In genomic region chr10:80161522-80162242, GRCm38 (mm10) we compare ENCODE assay signal across 8 mouse cellular contexts. TPM values are rescaled to one million over a fixed set of nuclear protein-coding genes. Genes with fewer than 3 reads are reported as not detected.
A peak's percentile ranks its signal among the peaks of the same experiment; 100 is the strongest.
DNase-seq lines count a peak whose midpoint lies in the region; ATAC-seq and TF ChIP-seq lines count a peak whose summit lies in the region.

No protein-coding gene starts in this region.

- 36% methylated on average over 7 of the region's 7 CpGs for WGBS in cerebellum, adult 2 months
- WGBS in heart, embryonic 12.5 days: 14% methylated on average over 6 of the region's 7 CpGs
- WGBS in kidney, postnatal 0 days: 8% methylated on average over 7 of the region's 7 CpGs
- 35% methylated on average over 4 of the region's 7 CpGs for WGBS in macrophage (ENCODE audit: missing documents)

- H3K36me3 ChIP-seq in heart, embryonic 12.5 days: peaks cover 12% of the 10 kb centered on the region
- H3K36me3 ChIP-seq in kidney, postnatal 0 days (ENCODE audit: insufficient read depth, low read length): peaks cover under 1% of the 10 kb centered on the region
- H3K36me3 ChIP-seq in macrophage (ENCODE audit: inconsistent target): peaks cover 7% of the 10 kb centered on the region; the same call in 1 of the 2 replicates

- DNase-seq in cerebellum, adult 2 months: peak; percentile 29 to 33
- DNase-seq in cerebellum, adult 11 months: no peak
- DNase-seq in adipocyte (ENCODE audit: low spot score): peak; percentile 72
- peak; percentile 96 for DNase-seq in kidney, postnatal 0 days (ENCODE audit: low spot score)
- no peak for DNase-seq in left cerebral cortex, adult 9 months (ENCODE audit: low spot score in 2 of 2)
- no peak for DNase-seq in gastrocnemius, postnatal 10 days

- peaks cover 28% of the 10 kb centered on the region for H3K4me1 ChIP-seq in cerebellum, adult 2 months (ENCODE audit: control insufficient read depth, insufficient read depth, low read length)
- peaks cover 91% of the 10 kb centered on the region for H3K4me1 ChIP-seq in heart, embryonic 12.5 days (replicated peaks)
- H3K4me1 ChIP-seq in kidney, postnatal 0 days (replicated peaks; ENCODE audit: insufficient read depth, low read length): peaks cover 69% of the 10 kb centered on the region

- no peak overlapping the region for H3K27ac ChIP-seq in cerebellum, adult 2 months (ENCODE audit: insufficient read depth, low read length)
- H3K27ac ChIP-seq in heart, embryonic 12.5 days (ENCODE audit: poor library complexity, severe bottlenecking): peak overlapping the region; percentile 97
- H3K27ac ChIP-seq in kidney, postnatal 0 days: peak overlapping the region; percentile 98
- H3K27ac ChIP-seq in macrophage: peak overlapping the region; percentile 77

- H3K79me2 ChIP-seq in macrophage (ENCODE audit: inconsistent target): peaks cover 9% of the 10 kb centered on the region; the same call in 1 of the 2 replicates

- TF ChIP-seq POLR2A in cerebellum, adult 2 months (IDR thresholded peaks at IDR 0.05; ENCODE audit: borderline replicate concordance, insufficient read depth, low read length): no peak

- no peak overlapping the region for H3K4me3 ChIP-seq in cerebellum, adult 2 months (replicated peaks; ENCODE audit: insufficient read depth, low read depth, low read length)
- peak overlapping the region; percentile 41 for H3K4me3 ChIP-seq in heart, embryonic 12.5 days
- peak overlapping the region; percentile 37 for H3K4me3 ChIP-seq in kidney, postnatal 0 days (replicated peaks; ENCODE audit: low read depth, low read length)
- H3K4me3 ChIP-seq in macrophage (ENCODE audit: inconsistent target): peak overlapping the region; percentile 27; the same call in 1 of the 2 replicates

- no peaks in the 10 kb centered on the region for H3K9me3 ChIP-seq in heart, embryonic 12.5 days (replicated peaks)
- no peaks in the 10 kb centered on the region for H3K9me3 ChIP-seq in kidney, postnatal 0 days (replicated peaks; ENCODE audit: low read length)

- no peaks in the 10 kb centered on the region for H3K27me3 ChIP-seq in cerebellum, adult 2 months (ENCODE audit: control insufficient read depth, insufficient read depth, low read length)
- no peaks in the 10 kb centered on the region for H3K27me3 ChIP-seq in heart, embryonic 12.5 days (replicated peaks)
- no peaks in the 10 kb centered on the region for H3K27me3 ChIP-seq in kidney, postnatal 0 days (ENCODE audit: insufficient read depth, low read length)

- no peak for ATAC-seq in heart, embryonic 12.5 days (ENCODE audit: insufficient number of reproducible peaks, low FRiP score)
- ATAC-seq in kidney, postnatal 0 days (replicated peaks; ENCODE audit: low FRiP score, low read depth): peak; percentile 21

- peak overlapping the region; percentile 78 for H3K9ac ChIP-seq in heart, embryonic 12.5 days
- peak overlapping the region; percentile 61 for H3K9ac ChIP-seq in kidney, postnatal 0 days (ENCODE audit: low read depth, low read length)

- no peak for TF ChIP-seq CTCF in cerebellum, adult 2 months (IDR thresholded peaks at IDR 0.05; ENCODE audit: borderline replicate concordance, insufficient read depth, low read depth, low read length)
- TF ChIP-seq CTCF in kidney, postnatal 0 days (IDR thresholded peaks at IDR 0.05; ENCODE audit: low read depth): no peak

- H3K4me2 ChIP-seq in heart, embryonic 12.5 days: peak overlapping the region; percentile 86
- peak overlapping the region; percentile 67 for H3K4me2 ChIP-seq in kidney, postnatal 0 days (ENCODE audit: low read length)

RNA-seq across cellular contexts. Expression of gene Cirbp, which starts 4.1 kb away (rescaled TPM):
- 240 and 261 TPM in 2 replicates for polyA plus RNA-seq in cerebellum, adult 2 months (2012; rRNA removed)
- polyA plus RNA-seq in heart, embryonic 12.5 days (2016; fragmentation: Nextera tagmentation; extraction: Ambion mirVana): 110 and 118 TPM in 2 replicates
- polyA plus RNA-seq in kidney, postnatal 0 days (2015; fragmentation: Nextera tagmentation; extraction: Ambion mirVana): 290 and 317 TPM in 2 replicates
- total RNA-seq in macrophage (2018; cell fraction: chromatin; rRNA removed): 100 to 1,000 TPM in 11 of 26 experiments, 10 to 100 TPM in 15; 17.6 to 198 (median 86.7) TPM
- total RNA-seq in macrophage (2018; cell fraction: cytosol; rRNA removed): 10 to 100 TPM; 10.1 to 24.5 (median 16.7) TPM
- 10 to 100 TPM; 11.8 to 97.1 (median 35.2) TPM for total RNA-seq in macrophage (2018; cell fraction: nucleus; rRNA removed)
- 17.6 to 31.0 TPM (median 19.0 TPM) in 3 replicates for polyA plus RNA-seq in macrophage (2018)
- total RNA-seq in gastrocnemius, postnatal 10 days (2021): 10 to 100 TPM; 84.3 to 88.4 TPM

RNA-seq across cellular contexts. Expression of gene 1600002K03Rik, which starts 11.1 kb away (rescaled TPM):
- polyA plus RNA-seq in cerebellum, adult 2 months (2012; rRNA removed): 16.4 and 18.0 TPM in 2 replicates
- 10.4 and 11.7 TPM in 2 replicates for polyA plus RNA-seq in heart, embryonic 12.5 days (2016; fragmentation: Nextera tagmentation; extraction: Ambion mirVana)
- polyA plus RNA-seq in kidney, postnatal 0 days (2015; fragmentation: Nextera tagmentation; extraction: Ambion mirVana): 9.3 and 11.0 TPM in 2 replicates
- 1 to 10 TPM in 18 of 26 experiments, not detected in 8; 1.4 to 4.6 (median 2.1) TPM for total RNA-seq in macrophage (2018; cell fraction: chromatin; rRNA removed)
- total RNA-seq in macrophage (2018; cell fraction: cytosol; rRNA removed): 10 to 100 TPM; 11.6 to 18.9 (median 13.6) TPM
- 1 to 10 TPM in 25 of 26 experiments, not detected in 1; 2.4 to 8.5 (median 4.7) TPM for total RNA-seq in macrophage (2018; cell fraction: nucleus; rRNA removed)
- 4.4 to 19.3 TPM (median 13.3 TPM) in 3 replicates for polyA plus RNA-seq in macrophage (2018)
- total RNA-seq in gastrocnemius, postnatal 10 days (2021): 1 to 10 TPM; 3.9 to 5.5 TPM

RNA-seq across cellular contexts. Expression of gene Midn, which starts 13.6 kb away (rescaled TPM):
- 26.1 and 26.5 TPM in 2 replicates for polyA plus RNA-seq in cerebellum, adult 2 months (2012; rRNA removed)
- 25.9 and 28.9 TPM in 2 replicates for polyA plus RNA-seq in heart, embryonic 12.5 days (2016; fragmentation: Nextera tagmentation; extraction: Ambion mirVana)
- polyA plus RNA-seq in kidney, postnatal 0 days (2015; fragmentation: Nextera tagmentation; extraction: Ambion mirVana): 13.7 and 18.6 TPM in 2 replicates
- total RNA-seq in macrophage (2018; cell fraction: chromatin; rRNA removed): 100 to 1,000 TPM in 2 of 26 experiments, 10 to 100 TPM in 24; 13.9 to 126 (median 56.5) TPM
- 10 to 100 TPM; 20.5 to 44.1 (median 32.8) TPM for total RNA-seq in macrophage (2018; cell fraction: cytosol; rRNA removed)
- 100 to 1,000 TPM in 2 of 26 experiments, 10 to 100 TPM in 24; 20.4 to 111 (median 44.0) TPM for total RNA-seq in macrophage (2018; cell fraction: nucleus; rRNA removed)
- polyA plus RNA-seq in macrophage (2018): 16.3 to 36.3 TPM (median 20.3 TPM) in 3 replicates
- 10 to 100 TPM; 34.3 to 62.7 TPM for total RNA-seq in gastrocnemius, postnatal 10 days (2021)

RNA-seq across cellular contexts. Expression of gene Efna2, which starts 17.6 kb away (rescaled TPM):
- polyA plus RNA-seq in cerebellum, adult 2 months (2012; rRNA removed): 10.2 and 10.7 TPM in 2 replicates
- 16.6 and 17.2 TPM in 2 replicates for polyA plus RNA-seq in heart, embryonic 12.5 days (2016; fragmentation: Nextera tagmentation; extraction: Ambion mirVana)
- 10.2 and 10.5 TPM in 2 replicates for polyA plus RNA-seq in kidney, postnatal 0 days (2015; fragmentation: Nextera tagmentation; extraction: Ambion mirVana)
- 1 to 10 TPM in 3 of 26 experiments, under 1 TPM in 12, not detected in 11; 0.30 to 1.9 (median 0.43) TPM for total RNA-seq in macrophage (2018; cell fraction: chromatin; rRNA removed)
- 1 to 10 TPM in 3 of 26 experiments, under 1 TPM in 23; 0.09 to 1.6 (median 0.25) TPM for total RNA-seq in macrophage (2018; cell fraction: cytosol; rRNA removed)
- total RNA-seq in macrophage (2018; cell fraction: nucleus; rRNA removed): 1 to 10 TPM in 5 of 26 experiments, under 1 TPM in 15, not detected in 6; 0.20 to 1.7 (median 0.57) TPM
- 0.11 to 0.29 TPM (median 0.26 TPM) in 3 replicates for polyA plus RNA-seq in macrophage (2018)
- 1 to 10 TPM; 1.1 to 1.9 TPM for total RNA-seq in gastrocnemius, postnatal 10 days (2021)

RNA-seq across cellular contexts. Expression of gene Cbarp, which starts 21.0 kb away (rescaled TPM):
- polyA plus RNA-seq in cerebellum, adult 2 months (2012; rRNA removed): 147 and 151 TPM in 2 replicates
- 1.7 and 3.6 TPM in 2 replicates for polyA plus RNA-seq in heart, embryonic 12.5 days (2016; fragmentation: Nextera tagmentation; extraction: Ambion mirVana)
- 4.7 and 6.4 TPM in 2 replicates for polyA plus RNA-seq in kidney, postnatal 0 days (2015; fragmentation: Nextera tagmentation; extraction: Ambion mirVana)
- total RNA-seq in macrophage (2018; cell fraction: chromatin; rRNA removed): 10 to 100 TPM in 3 of 26 experiments, 1 to 10 TPM in 22, under 1 TPM in 1; 0.58 to 13.3 (median 5.5) TPM
- 1 to 10 TPM in 22 of 26 experiments, under 1 TPM in 4; 0.79 to 3.8 (median 1.7) TPM for total RNA-seq in macrophage (2018; cell fraction: cytosol; rRNA removed)
- total RNA-seq in macrophage (2018; cell fraction: nucleus; rRNA removed): 10 to 100 TPM in 3 of 26 experiments, 1 to 10 TPM in 23; 2.2 to 12.1 (median 4.5) TPM
- 1.9 to 3.0 TPM (median 2.4 TPM) in 3 replicates for polyA plus RNA-seq in macrophage (2018)
- total RNA-seq in gastrocnemius, postnatal 10 days (2021): 1 to 10 TPM; 2.3 to 3.2 TPM

Comparison
In these comparisons a context has a peak if more than half of its experiments do, and no peak if none do; other contexts are left out.
1. DNase-seq: peak in cerebellum, adult 2 months (2 of 2), adipocyte (single experiment) and kidney, postnatal 0 days (single experiment); none in cerebellum, adult 11 months (single experiment), left cerebral cortex, adult 9 months (0 of 2) and gastrocnemius, postnatal 10 days (single experiment).